Mouse (Mus musculus): ENCODE data around the gene Ccdc102a. TPM values are rescaled to one million over a fixed set of nuclear protein-coding genes. Genes with fewer than 3 reads are reported as not detected.

Ccdc102a gene
- polyA plus RNA-seq, 1 experiment from 2014 or later, result 30.3 TPM

DNA sequence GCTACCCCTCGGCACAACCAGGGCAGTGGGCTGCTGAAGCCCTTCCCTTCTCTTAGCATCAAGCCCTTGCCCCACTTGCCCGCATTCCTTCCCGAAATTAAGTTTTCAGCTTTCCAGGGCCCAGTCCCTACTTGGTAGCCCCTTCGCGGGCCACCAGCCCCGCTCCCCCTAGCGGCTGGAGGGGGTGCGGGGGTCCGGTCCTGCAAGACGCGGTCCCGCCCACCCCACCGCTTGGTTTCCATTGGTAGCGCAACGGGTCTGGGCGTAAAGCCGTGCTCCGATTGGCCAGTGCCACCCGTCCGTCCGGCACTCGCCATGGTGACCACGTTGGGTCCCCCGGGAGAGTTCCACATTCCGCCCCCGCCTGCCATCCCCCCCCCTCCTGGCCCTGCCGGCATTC lies 546 bp downstream of the Ccdc102a start:
- Histone ChIP-seq H3K36me3 (replicated peaks; ENCODE audit: control insufficient read depth, insufficient read depth, low read depth, low read length) (no peaks in the 10 kb centered on the region), H3K27me3 (ENCODE audit: control insufficient read depth, insufficient read depth, low read length) (peaks cover 4% of the 10 kb centered on the region; the same call in 1 of the 2 replicates), H3K4me3 (ENCODE audit: low read depth, low read length) (peak overlapping the region; percentile 68), H3K27ac (replicated peaks; ENCODE audit: low read depth, low read length) (peak overlapping the region; percentile 68), H3K9me3 (replicated peaks; ENCODE audit: control insufficient read depth, low read length) (no peaks in the 10 kb centered on the region), H3K4me1 (ENCODE audit: control insufficient read depth, insufficient read depth, low read length) (peaks cover 2% of the 10 kb centered on the region), H3K4me2 (ENCODE audit: low read depth, low read length) (peak overlapping the region; percentile 88), H3K9ac (replicated peaks; ENCODE audit: low read length) (peak overlapping the region; percentile 89)
- ATAC-seq (replicated peaks; ENCODE audit: insufficient number of reproducible peaks, low FRiP score, low TSS enrichment, low read depth) (peak; percentile 93), DNase-seq (ENCODE audit: low spot score) (peak; percentile 99)
- under 1% methylated on average over 21 of the region's 27 CpGs for WGBS

DNA sequence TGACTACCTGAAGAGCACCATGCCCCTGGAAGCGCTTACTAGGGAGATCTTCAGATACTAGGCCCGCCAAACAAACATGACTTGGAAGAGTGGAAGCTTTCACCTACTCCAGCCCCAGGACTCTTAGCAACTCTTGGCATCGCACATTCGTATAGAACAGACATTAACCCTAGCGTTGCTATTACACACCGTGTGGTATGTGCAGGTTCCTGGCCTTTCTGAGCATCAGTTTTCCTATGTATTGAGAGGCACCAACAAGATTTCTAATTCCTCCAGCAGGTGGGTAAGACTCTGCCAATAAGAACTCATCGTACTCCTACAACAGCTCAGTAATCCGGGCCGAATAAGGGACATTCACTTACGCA lies 956 bp downstream of the Ccdc102a start:
- 0 out of 2 replicates have a peak, but pooled peaks have one; percentile 0 for ATAC-seq (replicated peaks; ENCODE audit: insufficient number of reproducible peaks, low FRiP score, low TSS enrichment, low read depth)
- WGBS, result 7% methylated on average over 10 of the region's 10 CpGs
- peaks cover 4% of the 10 kb centered on the region; the same call in 1 of the 2 replicates for H3K27me3 ChIP-seq (ENCODE audit: control insufficient read depth, insufficient read depth, low read length)

GRCm38 (mm10) chr8:94916311-94916959 lies 1.5 kb downstream of the Ccdc102a start:
- Histone ChIP-seq H3K27me3 (ENCODE audit: control insufficient read depth, insufficient read depth, low read length) (peaks cover 4% of the 10 kb centered on the region; the same call in 1 of the 2 replicates), H3K9me3 (replicated peaks; ENCODE audit: control insufficient read depth, low read length) (no peaks in the 10 kb centered on the region), H3K4me2 (ENCODE audit: low read depth, low read length) (peak overlapping the region; percentile 88), H3K27ac (replicated peaks; ENCODE audit: low read depth, low read length) (no peak overlapping the region), H3K9ac (replicated peaks; ENCODE audit: low read length) (peak overlapping the region; percentile 89), H3K4me1 (ENCODE audit: control insufficient read depth, insufficient read depth, low read length) (peaks cover 2% of the 10 kb centered on the region), H3K4me3 (ENCODE audit: low read depth, low read length) (peak overlapping the region; percentile 68), H3K36me3 (replicated peaks; ENCODE audit: control insufficient read depth, insufficient read depth, low read depth, low read length) (no peaks in the 10 kb centered on the region; the same call in 1 of the 2 replicates)
- DNase-seq (ENCODE audit: low spot score) (no peak), ATAC-seq (replicated peaks; ENCODE audit: insufficient number of reproducible peaks, low FRiP score, low TSS enrichment, low read depth) (no peak)
- 39% methylated on average over 9 of the region's 9 CpGs for WGBS

More for the DNA sequence above, 956 bp downstream of the Ccdc102a start:
- peak overlapping the region; percentile 88 for H3K4me2 ChIP-seq (ENCODE audit: low read depth, low read length)
- DNase-seq (ENCODE audit: low spot score), result no peak
- H3K27ac ChIP-seq (replicated peaks; ENCODE audit: low read depth, low read length), result no peak overlapping the region
- no peaks in the 10 kb centered on the region for H3K9me3 ChIP-seq (replicated peaks; ENCODE audit: control insufficient read depth, low read length)
- no peaks in the 10 kb centered on the region; the same call in 1 of the 2 replicates for H3K36me3 ChIP-seq (replicated peaks; ENCODE audit: control insufficient read depth, insufficient read depth, low read depth, low read length)
- H3K9ac ChIP-seq (replicated peaks; ENCODE audit: low read length), result peak overlapping the region; percentile 89
- H3K4me1 ChIP-seq (ENCODE audit: control insufficient read depth, insufficient read depth, low read length), result peaks cover 2% of the 10 kb centered on the region
- H3K4me3 ChIP-seq (ENCODE audit: low read depth, low read length), result peak overlapping the region; percentile 68

- ATAC-seq (replicated peaks; ENCODE audit: insufficient number of reproducible peaks, low FRiP score, low TSS enrichment, low read depth), result no peak; the same call in 1 of the 2 replicates
- Histone ChIP-seq H3K9me3 (replicated peaks; ENCODE audit: control insufficient read depth, low read length) (no peaks in the 10 kb centered on the region), H3K36me3 (replicated peaks; ENCODE audit: control insufficient read depth, insufficient read depth, low read depth, low read length) (no peaks in the 10 kb centered on the region; the same call in 1 of the 2 replicates), H3K27ac (replicated peaks; ENCODE audit: low read depth, low read length) (0 out of 2 replicates have a peak overlapping the region, but pooled peaks have one; percentile 38), H3K4me1 (ENCODE audit: control insufficient read depth, insufficient read depth, low read length) (peaks cover 2% of the 10 kb centered on the region), H3K4me2 (ENCODE audit: low read depth, low read length) (peak overlapping the region; percentile 26), H3K4me3 (ENCODE audit: low read depth, low read length) (no peak overlapping the region), H3K27me3 (ENCODE audit: control insufficient read depth, insufficient read depth, low read length) (peaks cover 4% of the 10 kb centered on the region; the same call in 1 of the 2 replicates), H3K9ac (replicated peaks; ENCODE audit: low read length) (no peak overlapping the region)
- 39% methylated on average over 3 of the region's 3 CpGs for WGBS
- DNase-seq (ENCODE audit: low spot score), result peak; percentile 80
Observed at GRCm38 (mm10) chr8:94914701-94915101, 3.2 kb downstream of the Ccdc102a start.

- Histone ChIP-seq H3K9ac (replicated peaks; ENCODE audit: low read length) (no peak overlapping the region), H3K4me2 (ENCODE audit: low read depth, low read length) (no peak overlapping the region; the same call in 1 of the 2 replicates), H3K27ac (replicated peaks; ENCODE audit: low read depth, low read length) (0 out of 2 replicates have a peak overlapping the region, but pooled peaks have one; percentile 38)
Observed at GRCm38 (mm10) chr8:94914256-94914655, 3.6 kb downstream of the Ccdc102a start.

GRCm38 (mm10) chr8:94913061-94913660 lies 4.7 kb downstream of the Ccdc102a start:
- Histone ChIP-seq H3K9me3 (replicated peaks; ENCODE audit: control insufficient read depth, low read length) (no peaks in the 10 kb centered on the region), H3K27ac (replicated peaks; ENCODE audit: low read depth, low read length) (no peak overlapping the region), H3K4me1 (ENCODE audit: control insufficient read depth, insufficient read depth, low read length) (peaks cover 2% of the 10 kb centered on the region), H3K4me3 (ENCODE audit: low read depth, low read length) (peak overlapping the region; percentile 31), H3K9ac (replicated peaks; ENCODE audit: low read length) (peak overlapping the region; percentile 32; the same call in 1 of the 2 replicates), H3K27me3 (ENCODE audit: control insufficient read depth, insufficient read depth, low read length) (peaks cover 4% of the 10 kb centered on the region; the same call in 1 of the 2 replicates), H3K4me2 (ENCODE audit: low read depth, low read length) (peak overlapping the region; percentile 83), H3K36me3 (replicated peaks; ENCODE audit: control insufficient read depth, insufficient read depth, low read depth, low read length) (no peaks in the 10 kb centered on the region; the same call in 1 of the 2 replicates)
- ATAC-seq (replicated peaks; ENCODE audit: insufficient number of reproducible peaks, low FRiP score, low TSS enrichment, low read depth) (peak; percentile 58), DNase-seq (ENCODE audit: low spot score) (peak; percentile 80)
- 6% methylated on average over 75 of the region's 77 CpGs for WGBS

More at GRCm38 (mm10) chr8:94914256-94914655, 3.6 kb downstream of the Ccdc102a start:
- Histone ChIP-seq H3K27me3 (ENCODE audit: control insufficient read depth, insufficient read depth, low read length) (peaks cover 4% of the 10 kb centered on the region; the same call in 1 of the 2 replicates), H3K4me3 (ENCODE audit: low read depth, low read length) (no peak overlapping the region), H3K9me3 (replicated peaks; ENCODE audit: control insufficient read depth, low read length) (no peaks in the 10 kb centered on the region), H3K36me3 (replicated peaks; ENCODE audit: control insufficient read depth, insufficient read depth, low read depth, low read length) (no peaks in the 10 kb centered on the region; the same call in 1 of the 2 replicates), H3K4me1 (ENCODE audit: control insufficient read depth, insufficient read depth, low read length) (peaks cover 2% of the 10 kb centered on the region)
- DNase-seq (ENCODE audit: low spot score) (no peak), ATAC-seq (replicated peaks; ENCODE audit: insufficient number of reproducible peaks, low FRiP score, low TSS enrichment, low read depth) (no peak)
- 80% methylated on average over 6 of the region's 6 CpGs for WGBS

GRCm38 (mm10) chr8:94908847-94909246 lies 9.1 kb downstream of the Ccdc102a start:
- Histone ChIP-seq H3K4me2 (ENCODE audit: low read depth, low read length) (no peak overlapping the region), H3K27me3 (ENCODE audit: control insufficient read depth, insufficient read depth, low read length) (peaks cover 4% of the 10 kb centered on the region; the same call in 1 of the 2 replicates), H3K27ac (replicated peaks; ENCODE audit: low read depth, low read length) (no peak overlapping the region), H3K36me3 (replicated peaks; ENCODE audit: control insufficient read depth, insufficient read depth, low read depth, low read length) (peaks cover 4% of the 10 kb centered on the region), H3K9ac (replicated peaks; ENCODE audit: low read length) (no peak overlapping the region), H3K9me3 (replicated peaks; ENCODE audit: control insufficient read depth, low read length) (no peaks in the 10 kb centered on the region), H3K4me1 (ENCODE audit: control insufficient read depth, insufficient read depth, low read length) (no peaks in the 10 kb centered on the region; the same call in 1 of the 2 replicates), H3K4me3 (ENCODE audit: low read depth, low read length) (no peak overlapping the region)
- ATAC-seq (replicated peaks; ENCODE audit: insufficient number of reproducible peaks, low FRiP score, low TSS enrichment, low read depth) (no peak), DNase-seq (ENCODE audit: low spot score) (peak; percentile 88)
- WGBS, result 10% methylated on average over 4 of the region's 4 CpGs

All from embryonic facial prominence, embryonic 11.5 days (tissue).